8 mouse cellular contexts compared by ENCODE assay signal in genomic region chr17:17624421-17624956, GRCm38 (mm10). TPM values are rescaled to one million over a fixed set of nuclear protein-coding genes. Genes with fewer than 3 reads are reported as not detected.
DNase-seq lines count a peak whose midpoint lies in the region; ATAC-seq and TF ChIP-seq lines count a peak whose summit lies in the region.

No protein-coding gene starts in this region.

- peak overlapping the region; percentile 94 for H3K4me3 ChIP-seq in embryonic facial prominence, embryonic 13.5 days
- H3K4me3 ChIP-seq in kidney, adult 2 months (ENCODE audit: insufficient read depth, low read depth, low read length) = peak overlapping the region; percentile 85
- peak overlapping the region; percentile 94 for H3K4me3 ChIP-seq in limb, embryonic 12.5 days (replicated peaks)
- peak overlapping the region; percentile 94 for H3K4me3 ChIP-seq in midbrain, embryonic 15.5 days
- peak overlapping the region; percentile 83 for H3K4me3 ChIP-seq in spleen, adult 2 months (ENCODE audit: extremely low read depth, insufficient read depth, insufficient read length)

- H3K4me2 ChIP-seq in embryonic facial prominence, embryonic 13.5 days = peak overlapping the region; percentile 68
- peak overlapping the region; percentile 62 for H3K4me2 ChIP-seq in limb, embryonic 12.5 days
- H3K4me2 ChIP-seq in midbrain, embryonic 15.5 days = peak overlapping the region; percentile 68

- peak; percentile 100 for DNase-seq in 3134 (ENCODE audit: extremely low read depth, insufficient read length, low spot score)
- DNase-seq in adrenal gland, postnatal 36 days = peak; percentile 96 to 97
- DNase-seq in heart, adult 18-20 months = peak; percentile 95 to 97
- peak; percentile 97 for DNase-seq in kidney, adult 2 months
- DNase-seq in spleen, adult 2 months (ENCODE audit: low read depth in 1 of 2, low spot score in 2 of 2) = peak; percentile 96 to 97

- no peaks in the 10 kb centered on the region for H3K36me3 ChIP-seq in embryonic facial prominence, embryonic 13.5 days
- no peaks in the 10 kb centered on the region for H3K36me3 ChIP-seq in kidney, adult 2 months (ENCODE audit: control insufficient read depth, insufficient read depth, low read length)
- no peaks in the 10 kb centered on the region for H3K36me3 ChIP-seq in limb, embryonic 12.5 days
- no peaks in the 10 kb centered on the region for H3K36me3 ChIP-seq in midbrain, embryonic 15.5 days (replicated peaks)
- no peaks in the 10 kb centered on the region for H3K36me3 ChIP-seq in spleen, adult 2 months (ENCODE audit: control insufficient read depth, insufficient read depth, low read length)

- no peaks in the 10 kb centered on the region for H3K9me3 ChIP-seq in embryonic facial prominence, embryonic 13.5 days
- H3K9me3 ChIP-seq in limb, embryonic 12.5 days = no peaks in the 10 kb centered on the region
- H3K9me3 ChIP-seq in midbrain, embryonic 15.5 days = no peaks in the 10 kb centered on the region

- TF ChIP-seq POLR2A in kidney, adult 2 months (IDR thresholded peaks at IDR 0.05; ENCODE audit: low read depth, low read length) = peak; percentile 81
- TF ChIP-seq POLR2A in spleen, adult 2 months (IDR thresholded peaks at IDR 0.05; ENCODE audit: low read depth, low read length) = peak; percentile 75

- peak; percentile 99 for ATAC-seq in embryonic facial prominence, embryonic 13.5 days (ENCODE audit: insufficient number of reproducible peaks, insufficient read depth, low FRiP score, low TSS enrichment, low read depth)
- ATAC-seq in limb, embryonic 12.5 days (ENCODE audit: insufficient number of reproducible peaks, insufficient read depth, low FRiP score, low TSS enrichment, low read depth) = peak; percentile 98
- ATAC-seq in midbrain, embryonic 15.5 days (replicated peaks) = peak; percentile 97

- H3K9ac ChIP-seq in embryonic facial prominence, embryonic 13.5 days = peak overlapping the region; percentile 95
- H3K9ac ChIP-seq in limb, embryonic 12.5 days (replicated peaks) = peak overlapping the region; percentile 93
- H3K9ac ChIP-seq in midbrain, embryonic 15.5 days = peak overlapping the region; percentile 97

- peaks cover 5% of the 10 kb centered on the region for H3K4me1 ChIP-seq in embryonic facial prominence, embryonic 13.5 days
- H3K4me1 ChIP-seq in kidney, adult 2 months (ENCODE audit: control insufficient read depth, insufficient read depth, low read length) = peaks cover 8% of the 10 kb centered on the region
- peaks cover 13% of the 10 kb centered on the region; the same call in 1 of the 2 replicates for H3K4me1 ChIP-seq in limb, embryonic 12.5 days (replicated peaks)
- H3K4me1 ChIP-seq in midbrain, embryonic 15.5 days = peaks cover 26% of the 10 kb centered on the region
- peaks cover 3% of the 10 kb centered on the region; the same call in 1 of the 2 replicates for H3K4me1 ChIP-seq in spleen, adult 2 months (ENCODE audit: control insufficient read depth, insufficient read depth, insufficient read length)

- H3K27ac ChIP-seq in embryonic facial prominence, embryonic 13.5 days = peak overlapping the region; percentile 100
- H3K27ac ChIP-seq in kidney, adult 2 months (ENCODE audit: insufficient read depth, low read depth, low read length) = peak overlapping the region; percentile 96
- peak overlapping the region; percentile 100 for H3K27ac ChIP-seq in limb, embryonic 12.5 days
- peak overlapping the region; percentile 100 for H3K27ac ChIP-seq in midbrain, embryonic 15.5 days
- H3K27ac ChIP-seq in spleen, adult 2 months (ENCODE audit: insufficient read depth, low read length) = peak overlapping the region; percentile 100

- no peak for TF ChIP-seq CTCF in kidney, adult 2 months (conservative IDR thresholded peaks at IDR 0.05; ENCODE audit: insufficient read depth, insufficient read length, low read depth, low read length)
- no peak for TF ChIP-seq CTCF in spleen, adult 2 months (IDR thresholded peaks at IDR 0.05; ENCODE audit: extremely low read depth, insufficient read depth, insufficient read length, insufficient replicate concordance)

- H3K27me3 ChIP-seq in embryonic facial prominence, embryonic 13.5 days = no peaks in the 10 kb centered on the region
- H3K27me3 ChIP-seq in kidney, adult 2 months (replicated peaks; ENCODE audit: control insufficient read depth, insufficient read depth, low read length) = no peaks in the 10 kb centered on the region
- H3K27me3 ChIP-seq in limb, embryonic 12.5 days = no peaks in the 10 kb centered on the region
- no peaks in the 10 kb centered on the region for H3K27me3 ChIP-seq in midbrain, embryonic 15.5 days (replicated peaks)
- no peaks in the 10 kb centered on the region for H3K27me3 ChIP-seq in spleen, adult 2 months (ENCODE audit: control insufficient read depth, insufficient read depth, low read length)

- WGBS in embryonic facial prominence, embryonic 13.5 days = under 1% methylated on average over 51 of the region's 51 CpGs
- under 1% methylated on average over 51 of the region's 51 CpGs for WGBS in kidney, adult 2 months
- WGBS in limb, embryonic 12.5 days = under 1% methylated on average over 51 of the region's 51 CpGs
- under 1% methylated on average over 51 of the region's 51 CpGs for WGBS in midbrain, embryonic 15.5 days
- under 1% methylated on average over 51 of the region's 51 CpGs for WGBS in spleen, adult 2 months

RNA-seq across cellular contexts. Expression of gene Lnpep, which starts 0.4 kb away (rescaled TPM):
- 100 to 1,000 TPM; 120 to 150 TPM for total RNA-seq in adrenal gland, postnatal 36 days (2021)
- polyA plus RNA-seq in embryonic facial prominence, embryonic 13.5 days (2015; fragmentation: Nextera tagmentation; extraction: Ambion mirVana) = 11.5 and 13.3 TPM in 2 replicates
- 100 to 1,000 TPM; 154 to 167 TPM for total RNA-seq in heart, adult 18-20 months (2021)
- polyA plus RNA-seq in kidney, adult 2 months (2012; rRNA removed) = 7.9 and 11.0 TPM in 2 replicates
- polyA plus RNA-seq in limb, embryonic 12.5 days (2016; fragmentation: Nextera tagmentation; extraction: Ambion mirVana) = 10.2 and 11.6 TPM in 2 replicates
- polyA plus RNA-seq in midbrain, embryonic 15.5 days (2015; fragmentation: Nextera tagmentation; extraction: Ambion mirVana) = 8.3 and 8.6 TPM in 2 replicates
- 7.3 and 7.4 TPM in 2 replicates for polyA plus RNA-seq in spleen, adult 2 months (2012; rRNA removed)

Comparison
In these comparisons a context has a peak if more than half of its experiments do, and no peak if none do; other contexts are left out.
1. Peak in every context shown above with its lines: DNase-seq, ATAC-seq, H3K4me3 ChIP-seq and H3K27ac ChIP-seq.